Mouse (Mus musculus) c-Kit-positive CD71-positive TER-119-negative erythroid progenitor cells, embryonic 14.5 days (primary cell): ENCODE data around the gene Rasl11a.

Source experiments
- DNase-seq: peaks from one replicate; pipeline ENCODE4 v3.0.0-alpha.2; 2013; ENCODE audit warnings: low read depth

Gene Rasl11a

GRCm38 (mm10) chr5:146844945-146845365 is at the start of gene Rasl11a:
Gene Rasl11a (plus strand): TSS chr5:146845071.
- DNase-seq: no peak

- no peak for DNase-seq
Observed at GRCm38 (mm10) chr5:146795728-146796127, 49.1 kb upstream of the Rasl11a start.

- DNase-seq: no peak
Observed at GRCm38 (mm10) chr5:146798031-146798430, 46.8 kb upstream of the Rasl11a start.

- no peak for DNase-seq
Observed at GRCm38 (mm10) chr5:146806004-146806430, 38.9 kb upstream of the Rasl11a start.

- DNase-seq: no peak
Observed at GRCm38 (mm10) chr5:146809951-146810350, 34.9 kb upstream of the Rasl11a start.

GRCm38 (mm10) chr5:146812866-146813265 is 32.0 kb upstream of the Rasl11a start:
- DNase-seq: no peak

GRCm38 (mm10) chr5:146813421-146813820 is 31.4 kb upstream of the Rasl11a start:
- DNase-seq: no peak

- no peak for DNase-seq
Observed at GRCm38 (mm10) chr5:146815394-146815793, 29.5 kb upstream of the Rasl11a start.

- DNase-seq: no peak
Observed at GRCm38 (mm10) chr5:146817583-146817982, 27.3 kb upstream of the Rasl11a start.

GRCm38 (mm10) chr5:146818906-146819623 is 25.8 kb upstream of the Rasl11a start:
- no peak for DNase-seq

- no peak for DNase-seq
Observed at GRCm38 (mm10) chr5:146823005-146823404, 21.9 kb upstream of the Rasl11a start.

- no peak for DNase-seq
Observed at GRCm38 (mm10) chr5:146829528-146829927, 15.3 kb upstream of the Rasl11a start.

- no peak for DNase-seq
Observed at GRCm38 (mm10) chr5:146832435-146832768, 12.5 kb upstream of the Rasl11a start.

- peak; percentile 86 for DNase-seq
Observed at GRCm38 (mm10) chr5:146832769-146833448, 12.0 kb upstream of the Rasl11a start, which contains the start of gene Rpl21. Gene Rpl21 (plus strand): TSS chr5:146832890.

GRCm38 (mm10) chr5:146833673-146834201 is 11.1 kb upstream of the Rasl11a start:
- DNase-seq: no peak

- no peak for DNase-seq
Observed at GRCm38 (mm10) chr5:146834959-146835358, 9.9 kb upstream of the Rasl11a start.

GRCm38 (mm10) chr5:146837967-146838720 is 6.7 kb upstream of the Rasl11a start:
- no peak for DNase-seq

GRCm38 (mm10) chr5:146838836-146839648 is 5.8 kb upstream of the Rasl11a start:
- DNase-seq: no peak

- DNase-seq: no peak
Observed at GRCm38 (mm10) chr5:146839760-146840159, 5.1 kb upstream of the Rasl11a start.

GRCm38 (mm10) chr5:146840422-146840821 is 4.4 kb upstream of the Rasl11a start:
- DNase-seq: no peak

- no peak for DNase-seq
Observed at GRCm38 (mm10) chr5:146841301-146841700, 3.6 kb upstream of the Rasl11a start.

- no peak for DNase-seq
Observed at GRCm38 (mm10) chr5:146841996-146842395, 2.9 kb upstream of the Rasl11a start.
